Mouse (Mus musculus): ENCODE data around the gene Rcsd1. TPM values are rescaled to one million over a fixed set of nuclear protein-coding genes. Genes with fewer than 3 reads are reported as not detected.

Rcsd1 gene
- total and polyA plus RNA-seq, 3 experiments, result 22.7 to 81.1 (median 35.7) TPM

DNA sequence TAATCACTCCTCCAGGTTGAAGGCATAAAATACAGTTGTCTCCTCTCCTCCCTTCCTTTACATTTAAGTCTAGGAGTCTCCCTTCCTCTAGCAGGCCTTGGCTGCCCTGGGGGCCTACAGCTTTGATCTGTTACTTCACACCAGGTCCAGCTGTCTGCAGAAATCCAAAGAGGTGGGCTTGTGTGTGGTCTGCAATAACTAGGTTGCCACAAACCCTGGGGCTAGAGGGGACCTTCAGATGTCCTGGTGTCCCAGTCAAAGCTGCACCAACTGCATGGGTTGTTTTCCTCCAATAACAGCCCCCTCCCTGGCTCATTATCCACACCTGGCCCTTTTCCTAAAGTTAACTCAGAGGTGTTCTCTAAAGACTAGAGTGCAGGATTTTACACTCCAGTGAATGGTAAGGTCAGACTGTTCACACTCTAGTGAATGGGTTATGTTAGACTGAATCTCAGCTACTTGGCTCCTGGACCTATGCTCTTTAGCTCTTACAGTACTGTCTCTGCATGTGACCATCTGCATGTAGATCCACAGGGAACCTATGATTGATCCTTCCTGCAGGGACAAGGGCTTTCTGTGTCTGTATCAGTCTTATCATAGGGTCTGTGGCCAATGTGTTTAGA, 14.1 kb downstream of the Rcsd1 start:
- in situ Hi-C loops (cut with MboI; ENCODE audit: low pct_ligation_motif_present, low pct_unique_long_range_greater_than_20kb, low sequenced_read_pairs) (no loop called here), dilution Hi-C loops (cut with MboI; ENCODE audit: extremely low pct_ligation_motif_present, extremely low pct_unique_long_range_greater_than_20kb, low sequenced_read_pairs) (no loop called here)
- no peak overlapping the region for H3K4me2 ChIP-seq (ENCODE audit: insufficient read depth, low read depth, poor library complexity, severe bottlenecking)
- no peak overlapping the region for H3K9ac ChIP-seq (ENCODE audit: insufficient read depth, low read depth)
- peaks cover 11 to 80% of the 10 kb centered on the region in 2 experiments for H3K36me3 ChIP-seq (replicated peaks in 1 of 2; ENCODE audit: control insufficient read depth in 1 of 2, insufficient read depth in 1 of 2, low read length in 1 of 2)
- no peak for DNase-seq (ENCODE audit: extremely low read depth)
- H3K4me1 ChIP-seq (ENCODE audit: control insufficient read depth in 1 of 2, insufficient read depth in 2 of 2), result peaks cover 3 to 81% of the 10 kb centered on the region in 2 experiments
- no peaks in the 10 kb centered on the region for H3K9me3 ChIP-seq (replicated peaks; ENCODE audit: low read length)
- no peaks in the 10 kb centered on the region for H3K27me3 ChIP-seq (replicated peaks)
- H3K4me3 ChIP-seq (replicated peaks in 1 of 3; ENCODE audit: low read depth in 2 of 3, low read length in 2 of 3, poor library complexity in 1 of 3), result no peak overlapping the region
- peaks cover 9% of the 10 kb centered on the region; the same call in 1 of the 2 replicates for H3K79me2 ChIP-seq (replicated peaks; ENCODE audit: control insufficient read depth, extremely low read depth, insufficient read depth, poor library complexity, severe bottlenecking)
- TF ChIP-seq ZC3H11A (IDR thresholded peaks at IDR 0.05; ENCODE audit: low read depth, low read length), result no peak
- no peak for TF ChIP-seq USF2 (conservative IDR thresholded peaks at IDR 0.05; ENCODE audit: low read depth, low read length)
- TF ChIP-seq ZNF384 (IDR thresholded peaks at IDR 0.05; ENCODE audit: low read depth, low read length), result no peak
- TF ChIP-seq MYC (IDR thresholded peaks at IDR 0.05; ENCODE audit: low read depth, low read length), result no peak
- no peak for TF ChIP-seq USF1 (IDR thresholded peaks at IDR 0.05; ENCODE audit: low read depth, low read length)
- TF ChIP-seq MAFK (IDR thresholded peaks at IDR 0.05; ENCODE audit: insufficient replicate concordance, low read length), result no peak
- no peak for TF ChIP-seq JUND (conservative IDR thresholded peaks at IDR 0.05; ENCODE audit: low read depth, low read length)
- no peak for TF ChIP-seq SMC3 (IDR thresholded peaks at IDR 0.05; ENCODE audit: low read depth, low read length)
- H3K27ac ChIP-seq (ENCODE audit: insufficient read depth, low read depth), result no peak overlapping the region

DNA sequence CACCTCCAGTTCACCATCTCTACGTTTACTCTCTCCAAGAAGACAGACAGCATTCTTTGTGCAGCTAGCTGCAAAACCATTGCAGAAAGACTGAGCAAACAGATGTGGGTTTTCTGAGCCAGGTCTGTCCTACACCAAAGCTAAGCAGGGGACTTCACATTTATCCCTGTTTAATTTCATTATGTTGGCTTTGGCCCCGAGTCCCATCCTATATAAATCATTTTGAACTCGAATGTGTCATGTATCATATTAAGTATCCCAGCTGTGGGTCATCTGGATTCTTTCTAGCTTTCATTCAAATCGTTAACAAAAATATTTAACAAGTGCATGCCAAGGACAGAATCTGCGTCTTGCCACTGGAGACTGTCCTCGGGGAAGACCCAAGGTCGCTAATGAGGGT, 15.7 kb downstream of the Rcsd1 start:
- dilution Hi-C loops (cut with MboI; ENCODE audit: extremely low pct_ligation_motif_present, extremely low pct_unique_long_range_greater_than_20kb, low sequenced_read_pairs) (no loop called here), in situ Hi-C loops (cut with MboI; ENCODE audit: low pct_ligation_motif_present, low pct_unique_long_range_greater_than_20kb, low sequenced_read_pairs) (no loop called here)
- no peaks in the 10 kb centered on the region for H3K9me3 ChIP-seq (replicated peaks; ENCODE audit: low read length)
- H3K79me2 ChIP-seq (replicated peaks; ENCODE audit: control insufficient read depth, extremely low read depth, insufficient read depth, poor library complexity, severe bottlenecking), result 0 out of 2 replicates have a peak, but pooled peaks cover 2% of the 10 kb centered on the region
- TF ChIP-seq MAX (IDR thresholded peaks at IDR 0.05; ENCODE audit: low read length) (no peak), RAD21 (IDR thresholded peaks at IDR 0.05; ENCODE audit: low read depth, low read length) (no peak), POLR2A (IDR thresholded peaks at IDR 0.05; ENCODE audit: low read depth, low read length) (no peak), POLR2AphosphoS2 (IDR thresholded peaks at IDR 0.05; ENCODE audit: low read depth, low read length) (no peak), UBTF (IDR thresholded peaks at IDR 0.05; ENCODE audit: low read depth, low read length) (no peak), USF1 (IDR thresholded peaks at IDR 0.05; ENCODE audit: low read depth, low read length) (no peak), SMC3 (IDR thresholded peaks at IDR 0.05; ENCODE audit: low read depth, low read length) (no peak), E2F4 (IDR thresholded peaks at IDR 0.05; ENCODE audit: insufficient replicate concordance, low read depth, low read length) (no peak), NRF1 (IDR thresholded peaks at IDR 0.05; ENCODE audit: low read depth, low read length) (no peak), HCFC1 (IDR thresholded peaks at IDR 0.05; ENCODE audit: low read depth, low read length) (no peak), JUND (conservative IDR thresholded peaks at IDR 0.05; ENCODE audit: low read depth, low read length) (no peak), ZKSCAN1 (IDR thresholded peaks at IDR 0.05; ENCODE audit: borderline replicate concordance, low read depth, low read length) (no peak), ZNF384 (IDR thresholded peaks at IDR 0.05; ENCODE audit: low read depth, low read length) (no peak), ZMIZ1 (IDR thresholded peaks at IDR 0.05; ENCODE audit: low read depth, low read length) (no peak), RCOR1 (conservative IDR thresholded peaks at IDR 0.05; ENCODE audit: low read depth, low read length) (no peak), USF2 (conservative IDR thresholded peaks at IDR 0.05; ENCODE audit: low read depth, low read length) (no peak)
- H3K9ac ChIP-seq (ENCODE audit: insufficient read depth, low read depth), result no peak overlapping the region
- no peak for DNase-seq (ENCODE audit: extremely low read depth)
- H3K4me3 ChIP-seq (replicated peaks in 1 of 3; ENCODE audit: low read depth in 2 of 3, low read length in 2 of 3, poor library complexity in 1 of 3), result no peak overlapping the region
- no peak overlapping the region for H3K27ac ChIP-seq (ENCODE audit: insufficient read depth, low read depth)
- H3K4me1 ChIP-seq (ENCODE audit: control insufficient read depth in 1 of 2, insufficient read depth in 2 of 2), result peaks cover 0 to 74% of the 10 kb centered on the region in 2 experiments; a peak in 3 of 4 replicates
- H3K27me3 ChIP-seq (replicated peaks), result no peaks in the 10 kb centered on the region
- peaks cover 11 to 87% of the 10 kb centered on the region in 2 experiments for H3K36me3 ChIP-seq (replicated peaks in 1 of 2; ENCODE audit: control insufficient read depth in 1 of 2, insufficient read depth in 1 of 2, low read length in 1 of 2)
- H3K4me2 ChIP-seq (ENCODE audit: insufficient read depth, low read depth, poor library complexity, severe bottlenecking), result no peak overlapping the region
